Mouse (Mus musculus) thymus, postnatal 4 days (tissue): ENCODE measurements around the gene Arhgef3.

Experiments used
- DNase-seq: peaks from one replicate; pipeline ENCODE4 v3.0.0; 2021

Arhgef3 gene

GRCm38 (mm10) chr14:27272835-27273138 is 158.1 kb downstream of the Arhgef3 start:
- no peak for DNase-seq

GRCm38 (mm10) chr14:27273169-27273568 is 158.5 kb downstream of the Arhgef3 start:
- no peak for DNase-seq

DNA sequence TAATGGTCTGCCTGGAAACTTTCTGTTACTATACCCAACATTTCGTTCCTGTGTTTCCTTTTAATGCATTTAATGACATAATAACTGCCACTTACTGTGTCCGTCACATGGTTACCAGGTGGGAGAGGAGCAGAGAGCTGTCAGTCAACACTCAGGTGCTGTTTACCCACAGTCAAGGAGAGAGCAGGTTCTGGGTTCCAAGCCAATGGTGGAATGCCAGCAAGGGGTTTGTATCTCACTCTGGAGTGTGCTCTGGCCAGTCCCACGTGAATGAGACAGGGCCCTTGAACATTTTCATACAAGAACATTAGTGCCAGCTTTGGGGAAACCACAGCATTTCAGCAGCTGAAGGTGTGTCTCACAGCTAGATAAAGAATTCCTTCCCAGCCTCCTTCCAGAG is 162.6 kb downstream of the Arhgef3 start:
- no peak for DNase-seq

GRCm38 (mm10) chr14:27280201-27280890 is 165.6 kb downstream of the Arhgef3 start:
- DNase-seq, result no peak

DNA sequence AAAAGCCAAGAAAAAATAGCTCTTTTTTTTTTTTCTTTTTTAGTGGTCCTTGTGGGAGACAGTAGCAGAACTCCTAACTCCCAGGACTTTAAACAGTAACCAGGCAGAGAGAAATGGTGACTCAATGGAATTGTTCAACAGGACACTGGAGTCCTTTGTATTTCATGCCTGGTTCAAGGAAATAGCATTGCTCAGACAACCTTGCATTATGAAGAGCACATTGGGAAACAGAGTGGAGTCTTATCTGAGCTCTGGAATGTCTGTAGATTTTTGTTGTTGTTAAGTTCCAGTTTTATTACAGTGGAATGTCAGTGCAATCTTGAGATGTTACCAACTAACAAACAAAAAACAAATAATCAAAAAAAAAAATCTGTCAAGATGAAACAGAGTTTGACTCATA is 169.3 kb downstream of the Arhgef3 start:
- DNase-seq, result no peak

DNA sequence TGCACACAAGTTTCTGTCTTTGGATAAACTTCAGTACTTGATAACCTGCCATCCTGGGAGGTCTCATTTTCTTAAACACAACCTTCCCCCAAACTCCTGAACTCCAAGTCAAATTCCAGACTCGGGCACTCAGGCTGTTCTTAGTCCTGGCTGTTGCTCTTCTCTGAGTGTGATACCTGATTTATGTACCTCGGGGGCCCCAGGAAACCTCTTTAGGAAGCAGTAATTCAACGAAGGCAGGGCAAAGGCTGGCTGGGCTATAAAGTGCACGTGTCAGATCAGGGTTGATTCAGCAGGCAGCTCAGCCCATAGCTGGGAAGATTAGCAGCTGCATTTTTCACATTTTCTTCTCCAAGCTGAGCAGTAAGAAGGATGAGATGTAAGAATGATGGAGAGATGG is 171.5 kb downstream of the Arhgef3 start:
- DNase-seq, result no peak

DNA sequence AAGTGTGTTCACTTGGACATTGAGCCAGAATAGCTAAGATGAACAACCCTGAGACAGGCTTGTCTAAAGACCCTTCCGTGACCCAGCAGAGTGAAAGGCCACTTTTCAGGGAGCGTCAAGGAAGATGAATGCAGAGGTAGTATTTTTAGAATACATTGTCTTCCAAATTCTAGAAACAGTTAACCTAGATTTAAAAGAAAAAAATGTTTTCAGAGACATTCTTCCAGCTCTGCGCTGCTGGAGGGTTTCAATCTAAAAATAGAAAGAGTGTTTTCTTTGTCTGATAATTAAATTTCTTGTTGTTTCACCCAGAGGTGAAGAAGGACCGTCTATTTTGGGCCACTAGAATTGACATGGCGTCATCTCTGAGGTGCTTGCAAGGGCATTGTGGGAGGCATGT is 174.4 kb downstream of the Arhgef3 start:
- DNase-seq, result no peak

DNA sequence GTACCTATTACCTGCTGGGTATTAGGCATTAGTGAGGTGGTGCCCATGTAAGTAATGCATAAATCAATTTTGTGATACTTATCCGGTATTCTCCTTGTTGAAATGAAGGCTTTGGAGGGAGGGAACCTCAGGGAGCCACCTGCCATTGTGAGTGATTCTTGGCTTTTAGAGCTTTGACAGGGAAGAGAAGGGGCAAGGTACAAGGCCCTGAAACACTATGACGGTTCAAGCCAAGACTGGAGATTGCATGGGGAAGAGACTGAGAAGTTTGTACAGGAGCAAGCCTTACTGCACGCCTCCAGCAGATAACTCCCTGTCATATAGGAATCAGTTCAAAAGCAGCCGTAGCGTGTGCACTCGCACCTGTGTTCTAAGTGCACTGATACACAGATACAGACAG is 177.4 kb downstream of the Arhgef3 start:
- no peak for DNase-seq

DNA sequence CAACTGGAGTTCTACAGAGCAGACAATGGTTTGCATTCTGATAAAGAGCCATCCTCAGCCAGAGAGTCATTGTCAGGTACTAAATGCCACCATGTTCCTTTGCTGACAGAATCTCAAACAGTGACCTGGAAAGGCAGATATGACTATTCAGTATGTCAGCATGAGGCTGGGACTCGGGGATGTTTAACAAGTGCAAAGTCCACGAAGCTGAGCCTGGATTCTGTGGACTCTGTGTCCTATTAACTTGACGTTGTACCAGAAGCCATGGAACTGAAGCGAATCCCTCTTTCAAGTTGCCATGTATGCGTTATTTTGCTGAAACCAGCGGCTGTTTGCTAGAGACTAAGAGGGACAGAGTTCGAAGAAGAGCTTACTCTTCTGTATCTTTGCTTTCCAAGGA is 181.1 kb downstream of the Arhgef3 start:
- no peak for DNase-seq

DNA sequence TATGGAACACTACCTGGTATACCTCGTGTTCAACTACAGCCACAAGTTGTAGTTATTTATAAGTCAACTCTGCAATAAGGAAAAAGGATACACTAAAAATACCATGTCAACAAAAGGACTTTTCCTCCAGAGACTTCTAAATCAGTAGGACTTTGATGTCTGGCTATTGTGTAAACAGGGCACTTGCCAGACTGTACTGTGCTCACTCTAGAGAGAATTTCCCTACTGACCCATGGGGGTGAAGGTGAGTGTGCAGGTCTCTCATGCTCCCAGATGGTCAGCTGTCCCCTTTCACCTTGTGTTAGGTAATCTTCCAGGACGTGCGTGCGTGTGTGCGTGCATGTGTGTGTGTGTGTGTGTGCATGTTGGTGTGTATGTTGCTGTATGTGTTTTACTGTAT is 182.3 kb downstream of the Arhgef3 start:
- DNase-seq, result no peak

GRCm38 (mm10) chr14:27298875-27299274 is 184.2 kb downstream of the Arhgef3 start:
- DNase-seq, result no peak

GRCm38 (mm10) chr14:27299705-27300104 is 185.0 kb downstream of the Arhgef3 start:
- DNase-seq, result no peak

DNA sequence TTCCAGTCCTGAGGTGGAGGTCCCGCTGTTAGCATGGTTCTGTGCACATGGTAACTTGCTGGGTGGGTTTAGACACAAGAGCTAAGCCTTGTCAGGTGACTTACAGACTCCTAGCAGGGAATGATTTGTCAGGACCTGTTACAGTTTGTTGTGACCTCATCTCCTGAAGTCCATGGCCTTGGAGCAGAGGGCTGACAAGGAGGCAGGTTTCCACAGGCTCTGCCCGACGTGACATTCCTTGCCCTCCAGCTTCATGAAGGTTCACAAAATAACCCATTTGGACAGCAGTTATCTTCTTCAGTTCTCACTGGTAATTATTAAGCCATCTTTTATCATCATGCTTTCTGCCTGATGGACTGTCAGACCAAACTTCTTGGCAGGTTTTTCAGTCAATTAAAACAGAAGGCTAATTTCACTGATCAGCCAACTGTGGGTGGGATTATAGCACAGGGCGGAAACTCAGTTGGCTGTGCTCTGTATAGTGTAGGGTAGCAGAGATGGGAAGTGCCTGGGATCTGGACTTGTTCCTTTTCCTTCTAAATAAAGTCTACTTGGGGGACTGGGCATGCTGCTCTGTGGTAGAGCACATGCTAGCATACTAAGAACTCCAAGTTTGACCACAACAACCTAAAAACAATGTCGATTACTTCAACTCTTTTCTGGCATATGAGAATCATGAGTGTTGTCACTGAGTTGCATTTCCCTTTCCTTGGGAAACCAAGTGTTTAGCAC is 187.2 kb downstream of the Arhgef3 start:
- DNase-seq, result no peak

- DNase-seq, result no peak
These were observed 188.6 kb downstream of the Arhgef3 start for GRCm38 (mm10) chr14:27303294-27303693.

DNA sequence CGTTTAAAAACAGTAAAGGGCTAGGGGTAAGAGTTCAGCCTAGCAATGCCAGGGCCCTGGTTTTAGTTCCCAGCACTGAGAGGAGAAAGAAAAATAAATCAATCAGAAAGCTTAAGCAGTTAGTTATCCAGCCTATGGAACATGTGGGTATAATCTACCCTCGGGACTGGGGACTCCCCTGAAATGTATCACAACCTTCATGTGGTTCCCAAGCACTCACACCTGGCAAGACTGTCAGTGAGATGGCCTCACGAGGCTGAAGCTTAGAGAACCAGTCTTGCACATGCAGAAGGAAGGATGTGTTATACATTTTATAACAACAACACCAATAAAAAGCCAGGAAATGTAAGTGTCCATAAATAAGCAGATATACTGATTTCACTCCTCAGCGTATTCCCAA is 189.7 kb downstream of the Arhgef3 start:
- DNase-seq, result no peak

DNA sequence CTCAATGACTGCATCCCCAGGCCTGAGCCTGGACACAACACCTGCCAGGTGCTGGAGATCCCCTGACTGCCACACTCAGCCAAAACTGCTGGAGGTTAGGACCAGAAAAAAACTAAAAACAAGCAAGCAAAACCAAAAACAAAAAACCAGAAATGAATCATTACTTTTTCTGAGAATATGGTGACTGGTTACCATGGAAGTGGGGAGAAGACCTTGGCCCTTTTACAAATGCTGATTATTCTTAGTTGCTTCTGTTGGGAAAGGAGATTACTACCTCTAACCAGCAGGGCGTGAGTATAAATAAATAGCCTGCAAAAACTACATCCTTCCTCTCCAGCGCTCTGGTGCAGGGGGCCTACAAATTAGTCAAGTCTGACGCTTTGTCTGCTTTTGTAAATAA is 194.1 kb downstream of the Arhgef3 start:
- no peak for DNase-seq

GRCm38 (mm10) chr14:27310559-27311242 is 196.0 kb downstream of the Arhgef3 start:
- DNase-seq, result no peak

- no peak for DNase-seq
These were observed 197.7 kb downstream of the Arhgef3 start for GRCm38 (mm10) chr14:27312380-27312779.

DNA sequence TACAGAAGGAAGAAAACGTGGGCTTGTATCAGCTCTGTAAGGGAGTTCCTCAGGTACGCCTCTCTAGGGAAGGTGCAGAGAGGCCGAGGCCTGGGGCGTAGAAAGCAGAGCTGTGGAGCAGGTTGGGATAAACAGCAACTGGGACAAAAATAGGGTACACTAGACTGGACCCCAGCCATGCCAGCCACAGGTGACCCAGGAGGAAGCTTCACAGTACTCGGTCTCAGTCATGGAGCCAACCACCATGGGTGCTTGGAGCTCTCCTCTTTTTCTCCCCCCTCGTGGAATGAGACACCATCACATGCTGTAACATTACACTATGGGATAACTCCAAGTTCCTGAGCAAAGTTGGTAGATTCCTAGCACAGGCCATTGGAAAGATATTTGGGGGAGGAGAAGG is 201.0 kb downstream of the Arhgef3 start:
- DNase-seq, result no peak

GRCm38 (mm10) chr14:27317146-27317545 is 202.4 kb downstream of the Arhgef3 start:
- DNase-seq, result peak; percentile 37

DNA sequence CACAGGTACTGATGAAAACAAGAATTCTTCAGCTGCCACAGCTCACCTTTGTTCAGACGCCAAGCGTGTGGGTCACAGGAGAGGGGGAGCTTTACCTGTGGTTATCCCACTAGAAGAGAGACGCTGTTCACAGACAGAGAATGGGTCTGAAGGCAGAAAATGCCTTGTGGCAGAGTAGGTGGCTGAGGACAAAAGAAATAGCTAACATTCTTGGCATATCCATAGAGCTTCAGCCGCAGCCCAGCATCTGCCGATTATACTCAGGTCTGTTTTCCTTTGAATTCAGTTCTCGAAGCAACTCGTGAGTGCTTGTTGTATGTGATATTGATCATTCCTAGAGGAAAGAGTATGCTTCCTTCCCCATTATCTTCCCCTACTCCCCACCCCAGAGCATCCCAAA is 204.7 kb downstream of the Arhgef3 start:
- no peak for DNase-seq

DNA sequence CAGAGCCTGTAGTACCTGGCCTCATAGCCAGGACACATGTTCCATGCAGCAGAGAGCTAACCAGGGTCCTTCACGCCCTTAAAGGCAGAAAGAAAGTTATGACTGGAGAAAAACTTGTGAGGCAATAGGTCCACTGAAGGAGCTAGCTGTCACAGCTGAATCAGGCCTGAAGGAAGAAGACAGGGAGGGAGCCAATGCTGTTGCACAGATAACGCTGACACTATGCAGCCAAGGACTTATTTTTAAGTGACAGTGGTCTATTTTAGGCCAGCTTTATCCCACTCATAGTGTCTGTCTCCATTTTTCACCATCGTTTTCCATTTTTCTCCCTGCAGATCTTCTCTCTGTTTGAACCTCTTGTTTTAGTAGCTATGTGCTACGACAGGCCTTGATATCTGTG is 207.3 kb downstream of the Arhgef3 start:
- no peak for DNase-seq

DNA sequence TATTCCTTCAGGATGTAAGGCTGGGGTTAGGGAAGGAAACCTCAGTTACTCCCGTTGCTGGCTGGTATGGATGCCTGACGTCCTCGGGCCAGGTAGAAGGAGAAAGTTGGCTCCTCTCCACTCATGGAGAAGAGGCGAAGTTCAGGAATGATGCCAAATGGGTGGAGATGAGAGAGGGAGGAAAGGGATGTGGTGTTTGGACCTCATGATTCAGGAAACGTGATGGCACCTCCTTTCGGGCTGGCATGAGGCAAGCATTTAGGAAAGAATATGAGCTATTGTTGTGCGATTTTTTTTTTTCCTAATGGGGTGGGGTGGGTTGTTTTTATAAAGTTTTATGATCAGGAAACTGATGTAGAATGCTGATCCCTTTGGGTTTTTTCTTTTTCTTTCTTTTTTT is 210.0 kb downstream of the Arhgef3 start:
- DNase-seq, result no peak

DNA sequence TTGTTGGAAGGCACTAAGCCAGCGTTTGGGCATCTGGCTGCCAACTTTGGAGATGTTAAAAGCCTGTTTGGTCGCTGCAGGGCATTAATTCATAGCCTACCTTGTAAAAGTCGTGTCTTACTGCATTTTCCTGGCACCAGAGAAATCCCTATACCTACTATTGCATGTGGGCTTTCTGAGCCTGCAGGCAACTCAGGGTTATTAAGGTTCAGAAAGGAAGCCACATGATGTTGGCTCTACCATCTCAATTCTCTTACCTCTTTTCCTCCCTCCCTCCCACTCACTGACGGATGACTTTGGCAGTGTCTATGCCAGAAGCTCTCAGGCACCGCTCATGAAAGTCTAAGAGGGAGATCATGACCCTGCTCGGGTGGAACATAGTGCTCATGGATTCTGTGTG is 210.8 kb downstream of the Arhgef3 start:
- DNase-seq, result no peak
